Mouse (Mus musculus) neural tube, embryonic 11.5 days (tissue): ENCODE results near the gene Styk1. TPM values are rescaled to one million over a fixed set of nuclear protein-coding genes. Genes with fewer than 3 reads are reported as not detected.

ENCODE experiments used
- ATAC-seq: fragments of 200-750 bp; cut with Nextera tagmentation; 2 replicates; pipeline ENCODE4 v1.8.0; 2017; ENCODE audit warnings: moderate number of reproducible peaks, mild to moderate bottlenecking, moderate TSS enrichment, moderate library complexity; ENCODE audit not compliant: insufficient read depth, low FRiP score, low TSS enrichment
- DNase-seq: peaks from one replicate; pipeline ENCODE4 v3.0.0-alpha.2; 2015; ENCODE audit warnings: low spot score
- H3K27ac ChIP-seq: fragments of 300-500 bp; sonication (generic); 2 replicates; pipeline ENCODE4 v1.5.1; 2014; ENCODE audit warnings: low read depth, mild to moderate bottlenecking, low read length
- H3K27me3 ChIP-seq: fragments of 300-500 bp; sonication (generic); 2 replicates; pipeline ENCODE4 v1.6.1; 2014; ENCODE audit warnings: mild to moderate bottlenecking, low read length, mixed read lengths; ENCODE audit not compliant: control insufficient read depth, insufficient read depth
- H3K36me3 ChIP-seq: fragments of 300-500 bp; sonication (generic); 2 replicates; pipeline ENCODE4 v1.6.1; 2014; ENCODE audit warnings: mild to moderate bottlenecking, low read length, moderate library complexity, mixed read lengths; ENCODE audit not compliant: control insufficient read depth, insufficient read depth
- H3K4me1 ChIP-seq: fragments of 300-500 bp; sonication (generic); 2 replicates; pipeline ENCODE4 v1.6.1; 2014; ENCODE audit warnings: low read length, mixed read lengths; ENCODE audit not compliant: control insufficient read depth, insufficient read depth
- H3K4me2 ChIP-seq: fragments of 300-500 bp; sonication (generic); 2 replicates; pipeline ENCODE4 v1.6.1; 2014; ENCODE audit warnings: low read depth, mild to moderate bottlenecking, moderate library complexity
- H3K4me3 ChIP-seq: fragments of 300-500 bp; sonication (generic); 2 replicates; pipeline ENCODE4 v1.5.1; 2014; ENCODE audit warnings: low read depth, low read length
- H3K9ac ChIP-seq: fragments of 300-500 bp; sonication (generic); 2 replicates; pipeline ENCODE4 v1.6.1; 2014; ENCODE audit warnings: mild to moderate bottlenecking, low read length
- H3K9me3 ChIP-seq: fragments of 300-500 bp; sonication (generic); 2 replicates; pipeline ENCODE4 v1.6.1; 2016; ENCODE audit warnings: low read length; ENCODE audit not compliant: control insufficient read depth
- WGBS: fragments of 180-500 bp; shearing (Covaris S2); extraction: QIAGEN DNeasy Blood & Tissue Kit; methylation state at CpG from one replicate; pipeline ENCODE4 v1.1.7; 2014; 5-methylcytosine and 5-hydroxymethylcytosine counted together
- polyA plus RNA-seq: library from polyadenylated mRNA; unstranded; fragments of >200 nt; fragmentation: Nextera tagmentation; extraction: Ambion mirVana; gene quantifications from 2 replicates; pipeline ENCODE4 v1.2.1, GENCODE M21; 2014

The Styk1 gene
- 1.5 and 2.1 TPM in 2 replicates for polyA plus RNA-seq

- Histone ChIP-seq H3K36me3 (no peaks in the 10 kb centered on the region), H3K4me2 (peak within 1 kb of the TSS; percentile 53), H3K9me3 (no peaks in the 10 kb centered on the region), H3K27ac (no peak within 1 kb of the TSS), H3K4me3 (peak within 1 kb of the TSS; percentile 18; the same call in 1 of the 2 replicates), H3K27me3 (no peaks in the 10 kb centered on the region), H3K9ac (no peak within 1 kb of the TSS), H3K4me1 (no peaks in the 10 kb centered on the region)
- DNase-seq (peak; percentile 78), ATAC-seq (peak; percentile 73)
- WGBS, result 4% methylated on average over 16 of the region's 16 CpGs
Measured at GRCm38 (mm10) chr6:131353352-131353919, at the start of gene Styk1. TSS of gene Styk1 (minus strand) at chr6:131353597.

- no peak overlapping the region for H3K4me3 ChIP-seq
- no peak for ATAC-seq
- no peak for DNase-seq
- H3K4me1 ChIP-seq, result no peaks in the 10 kb centered on the region
- H3K27me3 ChIP-seq, result no peaks in the 10 kb centered on the region
- 77% methylated on average over 2 of the region's 2 CpGs for WGBS
- no peaks in the 10 kb centered on the region for H3K9me3 ChIP-seq
- no peak overlapping the region for H3K4me2 ChIP-seq
- H3K9ac ChIP-seq, result no peak overlapping the region
- no peak overlapping the region for H3K27ac ChIP-seq
- no peaks in the 10 kb centered on the region for H3K36me3 ChIP-seq
Measured at GRCm38 (mm10) chr6:131403036-131403435, 49.6 kb upstream of the Styk1 start.

- ATAC-seq (no peak), DNase-seq (no peak)
- Histone ChIP-seq H3K9me3 (no peaks in the 10 kb centered on the region), H3K4me2 (no peak overlapping the region), H3K4me1 (no peaks in the 10 kb centered on the region), H3K36me3 (no peaks in the 10 kb centered on the region), H3K9ac (no peak overlapping the region), H3K4me3 (no peak overlapping the region), H3K27ac (no peak overlapping the region), H3K27me3 (no peaks in the 10 kb centered on the region)
Measured at GRCm38 (mm10) chr6:131402606-131403005, 49.2 kb upstream of the Styk1 start.

GRCm38 (mm10) chr6:131401259-131401658, 47.9 kb upstream of the Styk1 start:
- Histone ChIP-seq H3K4me3 (no peak overlapping the region), H3K4me2 (no peak overlapping the region), H3K27me3 (no peaks in the 10 kb centered on the region), H3K36me3 (no peaks in the 10 kb centered on the region), H3K4me1 (no peaks in the 10 kb centered on the region), H3K9ac (no peak overlapping the region), H3K9me3 (no peaks in the 10 kb centered on the region), H3K27ac (no peak overlapping the region)
- ATAC-seq, result no peak
- WGBS, result 85% methylated on average over 2 of the region's 2 CpGs
- no peak for DNase-seq

GRCm38 (mm10) chr6:131396650-131397049, 43.3 kb upstream of the Styk1 start:
- Histone ChIP-seq H3K9ac (no peak overlapping the region), H3K4me1 (no peaks in the 10 kb centered on the region), H3K4me3 (no peak overlapping the region), H3K27ac (no peak overlapping the region), H3K27me3 (no peaks in the 10 kb centered on the region), H3K9me3 (no peaks in the 10 kb centered on the region), H3K4me2 (no peak overlapping the region), H3K36me3 (no peaks in the 10 kb centered on the region)
- ATAC-seq, result no peak
- DNase-seq, result no peak
- 73% methylated on average over 1 of the region's 1 CpGs for WGBS

GRCm38 (mm10) chr6:131393873-131394660, 40.7 kb upstream of the Styk1 start:
- Histone ChIP-seq H3K4me3 (no peak overlapping the region), H3K9me3 (no peaks in the 10 kb centered on the region), H3K27ac (no peak overlapping the region), H3K27me3 (no peaks in the 10 kb centered on the region), H3K36me3 (no peaks in the 10 kb centered on the region), H3K4me2 (no peak overlapping the region), H3K9ac (no peak overlapping the region), H3K4me1 (no peaks in the 10 kb centered on the region)
- 79% methylated on average over 4 of the region's 4 CpGs for WGBS
- no peak for DNase-seq
- no peak for ATAC-seq

- under 1% methylated on average over 36 of the region's 107 CpGs for WGBS
- peak; percentile 90 for ATAC-seq
- peak within 1 kb of the TSS; percentile 91 for H3K4me2 ChIP-seq
- H3K27me3 ChIP-seq, result no peaks in the 10 kb centered on the region
- no peaks in the 10 kb centered on the region for H3K36me3 ChIP-seq
- H3K9ac ChIP-seq, result peak within 1 kb of the TSS; percentile 88
- peak; percentile 89 for DNase-seq
- H3K4me1 ChIP-seq, result peaks cover 5% of the 10 kb centered on the region; the same call in 1 of the 2 replicates
- H3K4me3 ChIP-seq, result peak within 1 kb of the TSS; percentile 85
- H3K9me3 ChIP-seq, result no peaks in the 10 kb centered on the region
- peak within 1 kb of the TSS; percentile 68 for H3K27ac ChIP-seq
Measured at GRCm38 (mm10) chr6:131388040-131389021, 34.9 kb upstream of the Styk1 start, which contains the start of gene Ybx3. TSS of gene Ybx3 (minus strand) at chr6:131388476.

GRCm38 (mm10) chr6:131387221-131388039, 34.0 kb upstream of the Styk1 start:
- H3K36me3 ChIP-seq, result no peaks in the 10 kb centered on the region
- H3K4me3 ChIP-seq, result peak overlapping the region; percentile 85
- peak; percentile 72 for ATAC-seq
- 0% methylated on average over 43 of the region's 43 CpGs for WGBS
- H3K27ac ChIP-seq, result peak overlapping the region; percentile 68; the same call in 1 of the 2 replicates
- no peaks in the 10 kb centered on the region for H3K9me3 ChIP-seq
- DNase-seq, result peak; percentile 69
- peak overlapping the region; percentile 91 for H3K4me2 ChIP-seq
- peak overlapping the region; percentile 88 for H3K9ac ChIP-seq
- H3K27me3 ChIP-seq, result no peaks in the 10 kb centered on the region
- peaks cover 5% of the 10 kb centered on the region; the same call in 1 of the 2 replicates for H3K4me1 ChIP-seq
